Mouse (Mus musculus): ENCODE measurements around the gene Abhd11.
"Not testable (repeated sequence)": the region's sequence is repeated elsewhere in the genome, so short reads cannot be mapped to it uniquely, and the experiment has no call there.

The Abhd11 gene

DNA sequence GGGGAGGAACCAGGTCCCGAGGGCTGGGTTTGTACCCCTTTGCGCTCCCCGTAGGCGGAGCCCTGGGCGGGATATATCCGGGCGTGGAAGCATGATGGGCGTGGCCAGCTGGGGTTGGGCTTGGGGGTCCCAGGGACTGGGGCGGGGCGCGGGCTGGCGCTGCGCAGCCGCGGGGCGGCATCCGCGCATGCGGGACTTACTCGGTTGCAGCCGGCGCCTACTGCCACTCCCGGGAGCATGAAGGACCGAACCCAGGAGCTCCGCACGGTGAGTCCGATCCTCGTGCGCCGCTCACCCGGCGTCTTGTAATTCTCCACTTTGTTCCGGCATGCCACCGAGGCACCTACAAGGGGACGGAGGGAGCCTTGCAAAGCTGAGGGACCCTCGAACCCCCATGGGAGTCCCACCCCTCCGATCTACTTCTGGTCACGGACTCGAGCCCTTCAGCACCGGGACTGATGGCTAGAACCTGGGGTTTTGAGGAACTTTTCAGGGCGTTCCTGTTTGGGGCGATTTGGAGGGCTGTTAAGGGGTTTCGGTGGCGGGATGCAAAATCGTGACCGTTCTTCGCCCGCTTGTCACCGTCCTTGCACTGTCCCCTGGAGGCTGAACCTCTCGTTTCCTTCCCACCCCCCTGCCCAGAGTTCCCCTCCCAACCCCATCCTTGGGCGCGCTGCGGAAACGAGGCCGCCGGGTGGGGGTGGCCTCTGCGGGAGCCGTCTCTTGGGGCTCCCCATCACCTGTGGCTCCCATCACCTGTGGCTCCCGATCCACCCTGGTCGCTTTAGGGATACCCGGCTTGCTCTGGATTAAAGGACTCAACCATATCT lies 14.6 kb downstream of the Abhd11 start, which contains the start of gene Stx1a:
Gene Stx1a (plus strand): TSS at position 139 of the 830 bp plus-strand sequence.
- DNase-seq (ENCODE audit: low spot score), result peak; percentile 80

DNA sequence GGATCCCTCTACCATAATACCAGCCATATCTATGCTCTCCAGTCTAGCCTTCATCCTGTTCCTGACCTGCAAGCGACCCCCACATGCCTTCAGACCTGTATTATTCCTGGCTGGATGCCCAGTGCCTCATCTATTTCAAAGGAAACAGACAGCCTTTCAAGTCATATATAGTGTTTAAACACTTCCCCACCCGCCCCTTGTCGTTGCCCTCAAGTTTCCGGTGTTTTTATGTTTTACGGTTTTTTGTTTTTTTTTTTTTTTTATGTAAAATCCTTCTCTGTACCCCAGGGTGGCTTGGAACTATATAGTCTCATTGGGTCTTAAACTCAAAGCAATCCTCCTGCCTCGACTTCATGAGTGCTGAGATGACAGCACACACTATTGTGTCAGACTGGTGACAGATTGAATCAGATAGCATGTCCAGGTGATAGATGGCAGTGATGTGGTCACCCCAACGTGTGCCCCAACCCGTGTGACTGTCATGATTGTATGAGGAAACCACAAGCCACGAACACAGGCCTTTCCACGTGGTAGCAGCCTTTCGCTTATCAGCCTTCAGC lies 15.8 kb downstream of the Abhd11 start:
- DNase-seq (ENCODE audit: low spot score), result no peak

DNA sequence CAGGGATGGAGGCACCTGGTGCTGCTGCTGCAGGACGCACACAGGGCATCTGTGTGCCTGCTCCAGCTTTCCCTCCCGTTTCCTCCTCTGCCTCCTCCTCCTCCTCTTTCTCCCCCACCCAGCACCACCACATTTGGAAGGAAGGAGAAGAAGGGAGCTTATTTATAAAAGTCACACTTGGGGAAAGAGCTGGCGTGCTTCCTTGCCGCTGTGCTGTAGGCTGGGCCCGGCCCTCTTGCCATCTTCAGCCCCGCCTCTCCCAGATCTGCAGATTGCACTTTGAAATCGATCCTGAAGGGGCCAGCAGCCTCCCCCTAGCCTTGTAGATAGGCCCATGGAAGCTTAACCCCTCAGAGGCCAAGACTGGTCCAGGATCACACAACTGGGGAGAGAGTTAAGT lies 16.9 kb downstream of the Abhd11 start:
- no peak for DNase-seq (ENCODE audit: low spot score)

DNA sequence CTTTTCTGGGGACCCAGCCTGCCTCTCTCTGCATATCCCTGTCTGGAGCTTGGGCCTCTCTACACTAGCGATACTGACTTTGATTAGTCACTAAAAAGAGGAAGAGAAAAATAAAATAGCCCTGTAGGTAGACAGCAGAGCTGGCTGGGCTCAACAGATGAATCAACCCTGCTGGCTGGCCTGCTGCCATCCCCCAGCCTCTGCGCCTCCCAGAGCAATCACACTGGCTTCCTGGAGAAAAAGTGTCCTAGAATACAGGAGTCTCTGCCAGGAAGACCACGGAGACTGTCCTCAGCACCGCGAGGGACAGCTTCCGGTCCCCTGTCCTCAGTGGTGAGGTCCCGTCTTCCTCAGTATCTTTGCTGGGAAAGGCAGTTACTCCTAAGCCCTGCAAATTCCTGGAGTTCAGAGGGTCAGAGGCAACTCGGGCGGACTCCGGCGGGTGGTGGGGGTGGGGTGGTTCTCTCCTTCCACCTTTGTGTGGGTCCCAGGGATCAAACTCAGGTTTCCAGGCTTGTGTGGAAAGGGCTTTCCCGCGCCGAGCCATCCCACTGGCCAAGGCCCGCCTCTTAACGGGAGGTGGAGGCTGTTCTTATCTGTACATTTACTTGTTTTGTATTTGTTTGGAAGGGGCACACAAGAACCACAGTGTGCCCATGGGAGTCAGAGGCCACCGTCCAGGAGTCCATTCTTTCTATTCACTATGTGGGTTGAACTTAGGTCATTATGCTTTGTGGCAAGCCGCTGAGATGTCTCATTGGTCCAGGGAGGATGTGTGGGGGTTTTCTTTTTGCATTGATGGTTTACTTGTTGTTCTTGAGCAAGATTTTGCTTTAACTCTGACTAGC lies 20.3 kb downstream of the Abhd11 start:
- DNase-seq (ENCODE audit: low spot score), result peak; percentile 38

DNA sequence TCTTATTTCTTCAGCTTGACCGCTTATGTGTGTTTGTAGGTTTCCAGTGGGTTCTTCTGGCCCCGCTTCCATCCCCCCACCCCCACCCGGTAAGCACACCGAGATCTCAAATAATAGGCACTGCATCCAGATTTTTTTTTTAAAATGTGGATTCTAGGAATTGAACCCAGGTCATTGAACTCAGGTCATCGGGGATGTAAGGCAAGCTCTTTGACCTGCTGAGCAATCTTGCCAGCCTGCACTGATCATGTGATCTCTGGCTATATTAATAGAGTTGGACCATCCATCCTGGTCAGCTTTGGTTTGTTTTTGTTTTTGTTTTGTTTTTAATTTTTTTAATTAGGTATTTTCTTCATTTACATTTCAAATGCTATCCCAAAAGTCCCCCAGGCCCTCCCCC lies 23.6 kb downstream of the Abhd11 start:
- no peak for DNase-seq (ENCODE audit: low spot score)

DNA sequence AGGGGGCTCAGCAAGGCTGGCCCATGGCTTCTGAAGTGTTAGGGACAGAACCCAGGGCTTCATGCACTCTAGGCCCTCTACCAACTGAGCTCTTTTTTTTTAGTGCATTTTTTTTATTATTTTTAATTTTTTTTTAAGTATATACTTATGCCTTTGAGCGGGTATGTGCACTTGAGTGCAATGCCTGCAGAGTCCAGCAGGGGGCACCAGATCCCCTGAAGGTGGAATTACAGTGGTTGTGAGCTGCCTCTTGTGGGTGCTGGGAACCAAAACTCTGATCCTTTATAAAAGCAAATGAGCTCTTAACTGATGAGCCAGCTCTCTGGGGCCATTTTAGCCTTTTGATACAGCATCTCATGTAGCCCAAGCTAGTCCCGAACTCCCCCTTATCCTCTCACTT lies 25.6 kb downstream of the Abhd11 start:
- DNase-seq (ENCODE audit: low spot score), result no peak

DNA sequence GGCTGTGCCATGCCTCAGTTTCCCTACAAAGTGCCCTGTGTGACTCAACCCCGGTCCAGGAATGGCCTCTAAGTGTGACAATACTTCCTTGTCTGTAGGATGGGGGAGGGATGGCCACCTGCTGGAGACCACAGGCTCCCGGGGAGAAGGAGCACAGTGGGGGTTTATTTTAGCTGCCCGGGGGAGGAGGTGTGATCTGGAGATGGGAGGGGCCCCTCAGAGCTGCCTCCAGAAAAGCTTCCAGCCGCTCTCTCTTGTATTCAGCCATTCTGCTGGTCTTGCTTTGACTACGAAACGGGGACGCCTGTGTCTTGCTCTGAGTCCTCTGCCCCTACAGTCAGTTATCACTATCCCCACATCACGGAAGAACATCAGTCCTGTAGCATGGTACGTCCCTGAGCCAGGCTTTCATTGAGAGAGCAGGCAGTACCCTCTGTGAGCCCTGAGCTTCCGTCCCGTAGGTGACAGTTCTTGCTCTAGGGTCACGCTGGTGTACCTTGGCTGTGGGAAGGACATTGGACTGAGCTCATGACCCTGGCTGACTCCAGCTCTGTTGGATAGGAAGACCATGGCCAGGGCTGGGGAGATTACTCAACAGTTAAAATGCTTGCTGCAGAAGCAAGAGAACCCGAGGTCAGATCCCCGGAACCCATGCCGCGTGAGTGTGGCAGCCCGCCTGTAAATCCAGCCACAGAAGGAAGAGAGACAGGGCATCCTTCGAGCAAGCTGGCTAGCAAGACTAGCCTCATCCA lies 26.8 kb downstream of the Abhd11 start:
- DNase-seq (ENCODE audit: low spot score), result no peak

DNA sequence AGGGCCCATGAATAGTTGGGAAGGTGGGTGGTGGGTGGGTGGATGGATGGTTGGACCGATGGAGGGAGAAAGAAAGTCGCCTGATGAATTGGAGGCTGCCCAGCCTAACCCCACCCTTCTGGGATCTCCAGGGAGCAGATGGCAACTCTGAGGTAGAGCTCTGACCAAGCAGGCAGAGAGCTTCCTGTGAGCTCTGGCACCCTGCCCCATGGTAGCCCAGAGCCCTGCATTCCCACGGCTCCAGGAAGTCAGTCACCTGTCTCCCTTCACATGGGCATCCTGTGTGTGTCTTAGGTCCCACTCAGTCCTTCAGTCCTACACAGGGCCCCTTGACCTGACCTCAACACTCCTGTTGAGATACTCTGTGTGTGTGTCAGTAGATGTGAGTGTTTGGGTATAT lies 29.0 kb downstream of the Abhd11 start:
- DNase-seq (ENCODE audit: low spot score), result no peak

DNA sequence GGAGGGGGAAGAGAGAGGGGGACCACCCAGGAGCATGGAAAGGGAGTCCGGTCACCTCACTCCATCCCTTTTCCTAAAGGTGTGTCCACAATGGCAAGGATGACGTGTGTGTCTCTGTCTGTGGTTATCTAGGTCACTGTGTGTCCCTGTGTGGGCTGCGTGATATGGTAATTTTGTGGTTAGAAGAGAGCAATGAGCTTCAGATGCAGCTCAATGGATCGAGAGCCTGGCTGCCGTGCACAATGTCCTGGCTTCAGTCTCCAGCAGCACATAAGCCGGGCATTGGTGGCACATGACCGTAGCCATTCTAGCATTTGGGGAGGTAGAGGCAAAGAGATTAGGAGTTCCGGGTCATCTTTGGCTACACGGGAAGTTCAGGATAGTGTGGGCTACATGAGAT lies 30.6 kb downstream of the Abhd11 start:
- no peak for DNase-seq (ENCODE audit: low spot score)

DNA sequence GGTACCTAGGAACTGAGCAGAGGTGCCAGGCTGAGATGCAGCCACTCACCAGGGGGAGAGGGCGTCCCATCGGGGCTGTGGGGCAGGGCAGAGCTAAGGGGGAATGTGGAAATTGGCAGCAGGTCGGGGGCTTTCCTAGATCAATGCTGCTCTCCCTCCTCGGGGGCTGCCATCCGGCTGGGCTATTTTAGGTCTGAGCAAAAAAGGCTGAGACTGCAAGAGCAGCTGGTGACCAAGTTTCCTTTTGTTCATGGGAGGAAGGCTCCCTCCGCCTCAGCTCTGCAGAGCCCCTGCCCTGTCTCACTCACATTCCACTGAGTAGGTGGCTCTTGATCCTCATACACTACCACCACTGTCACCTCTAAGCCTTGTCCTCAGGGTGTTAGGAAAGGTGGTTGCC lies 31.1 kb downstream of the Abhd11 start:
- no peak for DNase-seq (ENCODE audit: low spot score)

DNA sequence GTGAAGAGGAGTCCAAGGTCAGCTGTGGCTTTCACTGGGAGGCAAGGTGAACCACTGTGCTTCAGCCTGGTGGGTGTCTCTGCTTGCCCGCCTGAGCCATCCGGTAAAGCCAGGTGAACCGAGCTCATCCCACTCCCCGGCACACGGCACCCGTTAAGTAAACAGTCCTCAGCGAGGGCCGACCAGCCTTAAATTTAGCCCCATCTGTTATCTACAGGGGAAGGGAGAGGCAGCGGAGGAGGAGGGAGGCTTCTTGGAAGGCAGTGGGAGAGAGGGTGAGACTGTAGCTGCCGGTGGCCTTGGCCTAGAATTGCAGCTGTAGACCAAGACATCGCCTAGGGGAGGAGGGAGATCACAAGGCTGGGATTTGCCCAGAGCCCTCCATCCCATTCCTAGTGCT lies 31.8 kb downstream of the Abhd11 start:
- DNase-seq (ENCODE audit: low spot score), result no peak

DNA sequence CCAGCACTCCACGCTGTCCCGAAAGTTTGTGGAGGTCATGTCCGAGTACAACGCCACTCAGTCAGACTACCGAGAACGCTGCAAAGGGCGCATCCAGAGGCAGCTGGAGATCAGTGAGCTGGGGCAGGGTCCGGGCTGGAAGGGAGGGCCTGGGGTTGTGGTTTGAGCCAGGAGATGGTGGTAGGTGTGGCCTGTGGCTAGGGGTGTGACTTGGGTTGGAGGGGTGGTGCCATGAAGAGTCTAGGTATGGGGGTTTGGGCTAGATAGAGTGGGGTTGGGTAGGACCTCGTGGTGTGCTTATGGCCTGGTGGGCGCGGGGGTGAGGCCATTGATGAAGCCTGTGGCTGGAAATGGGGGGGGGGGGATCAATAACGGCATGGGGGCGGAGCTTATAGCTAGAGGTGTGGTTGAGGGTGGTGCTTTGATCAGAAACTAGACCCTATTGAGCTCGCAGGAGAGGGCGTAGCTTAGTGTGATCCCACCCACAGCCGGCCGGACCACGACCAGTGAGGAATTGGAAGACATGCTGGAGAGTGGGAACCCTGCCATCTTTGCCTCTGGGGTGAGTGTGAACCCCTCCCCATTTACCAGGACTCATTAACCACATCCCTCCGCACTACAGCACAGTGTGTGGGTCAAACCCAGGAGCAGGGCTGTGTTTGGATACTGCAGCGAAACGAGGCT lies 33.3 kb downstream of the Abhd11 start:
- no peak for DNase-seq (ENCODE audit: low spot score)

DNA sequence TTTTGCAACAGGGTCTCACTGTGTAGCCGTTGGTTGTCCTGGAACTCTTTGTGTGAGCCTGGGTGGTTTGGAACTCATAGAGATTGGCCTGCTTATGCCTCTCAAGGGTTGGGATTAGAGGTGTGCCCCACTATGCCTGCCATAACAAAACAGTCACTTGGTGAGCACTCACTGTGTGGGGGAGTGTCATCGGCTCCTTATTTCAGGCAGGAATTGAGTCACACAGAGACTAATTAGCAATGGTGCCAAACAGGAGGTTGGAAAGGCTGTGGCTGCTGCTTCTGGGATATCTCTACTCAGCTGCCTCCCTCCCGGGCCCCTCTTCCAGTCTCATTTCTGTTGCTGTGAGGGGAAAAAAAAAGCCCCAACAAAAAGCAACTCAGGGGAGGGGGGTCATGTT lies 35.6 kb downstream of the Abhd11 start:
- DNase-seq (ENCODE audit: low spot score), result no peak

DNA sequence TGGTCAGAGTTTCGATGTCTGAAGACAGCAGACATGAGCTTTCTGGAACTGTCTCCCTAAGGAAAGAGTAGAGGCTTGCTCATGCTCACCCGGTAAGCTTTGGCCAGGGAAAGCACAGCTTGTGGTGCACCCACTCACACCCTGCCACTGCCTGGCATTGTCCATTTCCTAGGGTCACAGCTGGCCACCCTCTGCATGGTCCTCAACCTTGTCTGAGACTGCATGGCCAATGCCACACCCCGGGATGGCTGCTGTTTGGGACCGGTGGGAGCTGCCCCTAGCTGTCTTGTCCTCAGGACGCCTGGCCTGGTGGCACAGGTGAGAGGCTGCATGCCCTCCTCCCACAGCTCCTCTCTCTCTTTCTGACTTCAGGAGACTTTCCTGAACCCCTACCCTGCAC lies 39.6 kb downstream of the Abhd11 start:
- no peak for DNase-seq (ENCODE audit: low spot score)

DNA sequence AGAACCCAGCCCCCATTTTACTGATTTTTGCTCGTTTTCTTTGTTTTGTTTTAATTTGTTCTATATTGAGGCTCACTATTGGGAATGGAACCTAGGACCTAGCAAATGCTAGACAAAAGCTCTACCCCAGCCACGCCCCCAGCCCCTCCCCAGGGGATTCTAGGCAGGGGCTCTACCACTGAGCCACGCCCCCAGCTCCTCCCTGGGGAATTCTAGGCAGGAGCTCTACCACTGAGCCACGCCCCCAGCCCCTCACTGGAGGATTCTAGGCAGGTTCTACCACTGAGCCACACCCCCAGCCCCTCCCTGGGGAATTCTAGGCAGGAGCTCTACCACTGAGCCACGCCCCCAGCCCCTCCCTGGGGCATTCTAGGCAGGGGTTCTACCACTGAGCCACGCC lies 40.3 kb downstream of the Abhd11 start:
- DNase-seq (ENCODE audit: low spot score), result not testable (repeated sequence)

DNA sequence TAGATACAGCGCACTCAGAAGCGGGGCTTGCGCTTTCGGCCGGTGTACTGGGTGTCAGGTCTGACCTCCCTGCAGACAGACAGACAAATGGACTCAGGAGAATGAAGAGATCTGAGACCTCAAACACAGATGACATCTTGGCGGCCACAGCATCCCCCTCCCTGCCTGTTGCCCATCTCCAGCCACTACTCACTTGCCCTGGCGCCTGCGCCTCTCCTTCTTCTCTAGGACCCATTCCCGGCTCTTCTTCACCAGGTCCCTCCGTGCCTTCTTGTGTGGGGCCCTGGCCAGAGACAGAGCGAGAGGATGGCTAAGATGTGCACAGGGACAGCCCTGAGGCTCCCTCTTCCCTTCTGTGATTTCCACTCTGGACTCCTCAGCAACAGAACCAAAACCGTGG lies 44.4 kb downstream of the Abhd11 start:
- DNase-seq (ENCODE audit: low spot score), result no peak

All from urinary bladder, postnatal 25 days (tissue).